Mouse (Mus musculus) NIH3T3 (cell line): ENCODE data around the gene Gm21985.
"Not testable (repeated sequence)": the region's sequence is repeated elsewhere in the genome, so short reads cannot be mapped to it uniquely, and the experiment has no call there.

Source experiments
- DNase-seq: peaks from one replicate; pipeline ENCODE4 v3.0.0-alpha.2; 2012; ENCODE audit warnings: low read depth

The Gm21985 gene

GRCm38 (mm10) chr2:112392689-112393088 is 126.6 kb downstream of the Gm21985 start:
- DNase-seq: no peak

GRCm38 (mm10) chr2:112393958-112394357 is 127.8 kb downstream of the Gm21985 start:
- DNase-seq: no peak

GRCm38 (mm10) chr2:112396649-112397048 is 130.5 kb downstream of the Gm21985 start:
- DNase-seq: no peak

- DNase-seq: peak; percentile 6
Observed at GRCm38 (mm10) chr2:112407030-112407429, 140.9 kb downstream of the Gm21985 start.

- DNase-seq: no peak
Observed at GRCm38 (mm10) chr2:112425308-112425707, 159.2 kb downstream of the Gm21985 start.

GRCm38 (mm10) chr2:112428534-112428933 is 162.4 kb downstream of the Gm21985 start:
- DNase-seq: not testable (repeated sequence)

- DNase-seq: no peak
Observed at GRCm38 (mm10) chr2:112429665-112430064, 163.6 kb downstream of the Gm21985 start.

GRCm38 (mm10) chr2:112430403-112430802 is 164.3 kb downstream of the Gm21985 start:
- DNase-seq: no peak

GRCm38 (mm10) chr2:112432523-112432922 is 166.4 kb downstream of the Gm21985 start:
- DNase-seq: no peak

GRCm38 (mm10) chr2:112433359-112433758 is 167.2 kb downstream of the Gm21985 start:
- DNase-seq: peak; percentile 67

GRCm38 (mm10) chr2:112436292-112436691 is 170.2 kb downstream of the Gm21985 start:
- DNase-seq: no peak

- no peak for DNase-seq
Observed at GRCm38 (mm10) chr2:112437589-112437988, 171.5 kb downstream of the Gm21985 start.

GRCm38 (mm10) chr2:112443491-112443890 is 177.4 kb downstream of the Gm21985 start:
- peak; percentile 80 for DNase-seq

- peak; percentile 24 for DNase-seq
Observed at GRCm38 (mm10) chr2:112445511-112445910, 179.4 kb downstream of the Gm21985 start.

- not testable (repeated sequence) for DNase-seq
Observed at GRCm38 (mm10) chr2:112448046-112448445, 181.9 kb downstream of the Gm21985 start.

- DNase-seq: no peak
Observed at GRCm38 (mm10) chr2:112448510-112449059, 182.5 kb downstream of the Gm21985 start.

GRCm38 (mm10) chr2:112449597-112450296 is 183.6 kb downstream of the Gm21985 start:
- DNase-seq: peak; percentile 78

GRCm38 (mm10) chr2:112452513-112452912 is 186.4 kb downstream of the Gm21985 start:
- DNase-seq: not testable (repeated sequence)

GRCm38 (mm10) chr2:112454125-112454861 is 188.2 kb downstream of the Gm21985 start:
- DNase-seq: no peak

GRCm38 (mm10) chr2:112454862-112455564 is 188.9 kb downstream of the Gm21985 start, which contains the start of gene Emc7:
Gene Emc7, plus strand, starts transcription at chr2:112454997.
- peak; percentile 97 for DNase-seq
